ENCODE assay signal across 8 mouse cellular contexts in genomic region chr17:23960084-23960738, GRCm38 (mm10). TPM values are rescaled to one million over a fixed set of nuclear protein-coding genes. Genes with fewer than 3 reads are reported as not detected.
DNase-seq lines count a peak whose midpoint lies in the region; ATAC-seq and TF ChIP-seq lines count a peak whose summit lies in the region.

No protein-coding gene starts in this region.

- H3K9ac ChIP-seq in kidney, embryonic 14.5 days (ENCODE audit: low read depth, low read length), result no peak overlapping the region
- no peak overlapping the region for H3K9ac ChIP-seq in limb, embryonic 14.5 days (ENCODE audit: low read depth, low read length, severe bottlenecking)

- no peak overlapping the region for H3K4me2 ChIP-seq in kidney, embryonic 14.5 days (replicated peaks; ENCODE audit: low read depth, low read length)
- H3K4me2 ChIP-seq in limb, embryonic 14.5 days (replicated peaks; ENCODE audit: low read depth, low read length, severe bottlenecking), result no peak overlapping the region

- H3K27me3 ChIP-seq in heart, embryonic 10.5 days (ENCODE audit: insufficient read depth, poor library complexity, severe bottlenecking), result peaks cover 4% of the 10 kb centered on the region; the same call in 1 of the 2 replicates
- H3K27me3 ChIP-seq in kidney, embryonic 14.5 days (ENCODE audit: control insufficient read depth, insufficient read depth, low read length), result no peaks in the 10 kb centered on the region
- no peaks in the 10 kb centered on the region for H3K27me3 ChIP-seq in limb, embryonic 14.5 days (ENCODE audit: control insufficient read depth, insufficient read depth, low read length)

- no peak overlapping the region for H3K4me3 ChIP-seq in embryonic fibroblast, embryonic 13.5 days (ENCODE audit: insufficient read depth, low read length)
- no peak overlapping the region for H3K4me3 ChIP-seq in heart, embryonic 10.5 days
- H3K4me3 ChIP-seq in kidney, embryonic 14.5 days (ENCODE audit: low read length), result no peak overlapping the region
- H3K4me3 ChIP-seq in limb, embryonic 14.5 days (replicated peaks; ENCODE audit: low read length), result no peak overlapping the region

- H3K36me3 ChIP-seq in heart, embryonic 10.5 days, result no peaks in the 10 kb centered on the region
- H3K36me3 ChIP-seq in kidney, embryonic 14.5 days (ENCODE audit: control insufficient read depth, insufficient read depth, low read length), result no peaks in the 10 kb centered on the region
- H3K36me3 ChIP-seq in limb, embryonic 14.5 days (ENCODE audit: control insufficient read depth, insufficient read depth, low read length), result no peaks in the 10 kb centered on the region

- H3K4me1 ChIP-seq in embryonic fibroblast, embryonic 13.5 days (ENCODE audit: control insufficient read depth, insufficient read depth, low read length), result no peaks in the 10 kb centered on the region
- H3K4me1 ChIP-seq in heart, embryonic 10.5 days, result no peaks in the 10 kb centered on the region; the same call in none of the 2 replicates
- H3K4me1 ChIP-seq in kidney, embryonic 14.5 days (ENCODE audit: control insufficient read depth, insufficient read depth, low read length), result no peaks in the 10 kb centered on the region
- no peaks in the 10 kb centered on the region for H3K4me1 ChIP-seq in limb, embryonic 14.5 days (ENCODE audit: control insufficient read depth, insufficient read depth, low read length)

- ATAC-seq in kidney, embryonic 14.5 days (ENCODE audit: low FRiP score, low TSS enrichment), result peak; percentile 94
- peak; percentile 93 for ATAC-seq in limb, embryonic 14.5 days (ENCODE audit: low FRiP score, low read depth)
- peak; percentile 86 for ATAC-seq in monocyte, adult 5-6 weeks (replicated peaks; ENCODE audit: insufficient number of reproducible peaks, low FRiP score, low TSS enrichment, poor library complexity, severe bottlenecking)

- TF ChIP-seq CTCF in embryonic fibroblast, embryonic 13.5 days (IDR thresholded peaks at IDR 0.05; ENCODE audit: borderline replicate concordance, insufficient read depth, low read length), result peak; percentile 95

- WGBS in heart, embryonic 10.5 days, result 36% methylated on average over 3 of the region's 3 CpGs
- WGBS in kidney, embryonic 14.5 days, result 40% methylated on average over 3 of the region's 3 CpGs
- 45% methylated on average over 3 of the region's 3 CpGs for WGBS in limb, embryonic 14.5 days

- peak; percentile 87 for DNase-seq in CD4-positive, CD25-positive, alpha-beta regulatory T cell, adult 2 months (ENCODE audit: low read depth, low spot score)
- peak; percentile 87 for DNase-seq in brain, adult 2 months (ENCODE audit: low read depth, low spot score)
- peak; percentile 87 for DNase-seq in heart, embryonic 10.5 days (ENCODE audit: low spot score)
- DNase-seq in limb, embryonic 14.5 days (ENCODE audit: low spot score), result peak; percentile 91
- DNase-seq in spleen, postnatal 4 days (ENCODE audit: low spot score in 2 of 2), result peak; percentile 61 to 83

- no peak for TF ChIP-seq POLR2A in embryonic fibroblast, embryonic 13.5 days (IDR thresholded peaks at IDR 0.05; ENCODE audit: low read depth, low read length)
- peak; percentile 18; the same call in 1 of the 2 replicates for TF ChIP-seq POLR2A in limb, embryonic 14.5 days (IDR thresholded peaks at IDR 0.05; ENCODE audit: borderline replicate concordance, extremely low read depth, insufficient read depth, insufficient read length)

- H3K9me3 ChIP-seq in heart, embryonic 10.5 days, result no peaks in the 10 kb centered on the region
- no peaks in the 10 kb centered on the region for H3K9me3 ChIP-seq in kidney, embryonic 14.5 days (ENCODE audit: control insufficient read depth, low read length)
- no peaks in the 10 kb centered on the region for H3K9me3 ChIP-seq in limb, embryonic 14.5 days (ENCODE audit: control insufficient read depth, low read length)

- no peak overlapping the region for H3K27ac ChIP-seq in embryonic fibroblast, embryonic 13.5 days (ENCODE audit: insufficient read depth, low read length)
- peak overlapping the region; percentile 50; the same call in 1 of the 2 replicates for H3K27ac ChIP-seq in heart, embryonic 10.5 days
- H3K27ac ChIP-seq in kidney, embryonic 14.5 days (ENCODE audit: low read depth, low read length), result no peak overlapping the region
- H3K27ac ChIP-seq in limb, embryonic 14.5 days (replicated peaks; ENCODE audit: low read depth, low read length), result no peak overlapping the region

RNA-seq across cellular contexts. Expression of gene Sbpl, which starts 5.1 kb away (rescaled TPM):
- not detected in 2 replicates for polyA plus RNA-seq in embryonic fibroblast, embryonic 13.5 days (2011; ENCODE audit: insufficient read length, low read depth, missing spikeins)
- not detected in 2 replicates for polyA plus RNA-seq in heart, embryonic 10.5 days (2016; fragmentation: Nextera tagmentation; extraction: Ambion mirVana)
- not detected in 2 replicates for polyA plus RNA-seq in kidney, embryonic 14.5 days (2014; fragmentation: Nextera tagmentation; extraction: Ambion mirVana)
- 0.24 TPM in 1 of 2 replicates, not detected in the other for polyA plus RNA-seq in limb, embryonic 14.5 days (2012; rRNA removed)
- polyA plus RNA-seq in limb, embryonic 14.5 days (2014; fragmentation: Nextera tagmentation; extraction: Ambion mirVana), result not detected in 2 replicates
- total RNA-seq in monocyte, adult 5-6 weeks (2017), result not detected in 3 replicates

RNA-seq across cellular contexts. Expression of gene Sbp, which starts 18.7 kb away (rescaled TPM):
- not detected in 2 replicates for polyA plus RNA-seq in embryonic fibroblast, embryonic 13.5 days (2011; ENCODE audit: insufficient read length, low read depth, missing spikeins)
- polyA plus RNA-seq in heart, embryonic 10.5 days (2016; fragmentation: Nextera tagmentation; extraction: Ambion mirVana), result 0.21 TPM in 1 of 2 replicates, not detected in the other
- not detected in 2 replicates for polyA plus RNA-seq in kidney, embryonic 14.5 days (2014; fragmentation: Nextera tagmentation; extraction: Ambion mirVana)
- polyA plus RNA-seq in limb, embryonic 14.5 days (2012; rRNA removed), result not detected in 2 replicates
- not detected in 2 replicates for polyA plus RNA-seq in limb, embryonic 14.5 days (2014; fragmentation: Nextera tagmentation; extraction: Ambion mirVana)
- total RNA-seq in monocyte, adult 5-6 weeks (2017), result not detected in 3 replicates

RNA-seq across cellular contexts. Expression of gene Prss30, which starts 20.2 kb away (rescaled TPM):
- not detected in 2 replicates for polyA plus RNA-seq in embryonic fibroblast, embryonic 13.5 days (2011; ENCODE audit: insufficient read length, low read depth, missing spikeins)
- 0.18 TPM in 1 of 2 replicates, not detected in the other for polyA plus RNA-seq in heart, embryonic 10.5 days (2016; fragmentation: Nextera tagmentation; extraction: Ambion mirVana)
- 0.26 and 0.30 TPM in 2 replicates for polyA plus RNA-seq in kidney, embryonic 14.5 days (2014; fragmentation: Nextera tagmentation; extraction: Ambion mirVana)
- 0.06 TPM in 1 of 2 replicates, not detected in the other for polyA plus RNA-seq in limb, embryonic 14.5 days (2012; rRNA removed)
- not detected in 2 replicates for polyA plus RNA-seq in limb, embryonic 14.5 days (2014; fragmentation: Nextera tagmentation; extraction: Ambion mirVana)
- total RNA-seq in monocyte, adult 5-6 weeks (2017), result 0.76 to 1.2 TPM in 2 of 3 replicates, not detected in the other

RNA-seq across cellular contexts. Expression of gene Prss22, which starts 37.7 kb away (rescaled TPM):
- 0.62 TPM in 1 of 2 replicates, not detected in the other for polyA plus RNA-seq in embryonic fibroblast, embryonic 13.5 days (2011; ENCODE audit: insufficient read length, low read depth, missing spikeins)
- 0.25 and 1.2 TPM in 2 replicates for polyA plus RNA-seq in heart, embryonic 10.5 days (2016; fragmentation: Nextera tagmentation; extraction: Ambion mirVana)
- 0.59 and 0.91 TPM in 2 replicates for polyA plus RNA-seq in kidney, embryonic 14.5 days (2014; fragmentation: Nextera tagmentation; extraction: Ambion mirVana)
- 0.54 and 0.72 TPM in 2 replicates for polyA plus RNA-seq in limb, embryonic 14.5 days (2012; rRNA removed)
- polyA plus RNA-seq in limb, embryonic 14.5 days (2014; fragmentation: Nextera tagmentation; extraction: Ambion mirVana), result 0.44 and 0.51 TPM in 2 replicates
- not detected in 3 replicates for total RNA-seq in monocyte, adult 5-6 weeks (2017)

RNA-seq across cellular contexts. Expression of gene Dcpp3, which starts 43.0 kb away (rescaled TPM):
- not detected in 2 replicates for polyA plus RNA-seq in embryonic fibroblast, embryonic 13.5 days (2011; ENCODE audit: insufficient read length, low read depth, missing spikeins)
- not detected in 2 replicates for polyA plus RNA-seq in heart, embryonic 10.5 days (2016; fragmentation: Nextera tagmentation; extraction: Ambion mirVana)
- polyA plus RNA-seq in kidney, embryonic 14.5 days (2014; fragmentation: Nextera tagmentation; extraction: Ambion mirVana), result not detected in 2 replicates
- not detected in 2 replicates for polyA plus RNA-seq in limb, embryonic 14.5 days (2012; rRNA removed)
- not detected in 2 replicates for polyA plus RNA-seq in limb, embryonic 14.5 days (2014; fragmentation: Nextera tagmentation; extraction: Ambion mirVana)
- not detected in 3 replicates for total RNA-seq in monocyte, adult 5-6 weeks (2017)
